17 mouse cellular contexts compared by ENCODE assay signal in genomic region chr1:180922273-180923048, GRCm38 (mm10). TPM values are rescaled to one million over a fixed set of nuclear protein-coding genes. Genes with fewer than 3 reads are reported as not detected.
DNase-seq lines count a peak whose midpoint lies in the region; ATAC-seq and TF ChIP-seq lines count a peak whose summit lies in the region.
"Had no signal": no experiment of that assay in that cellular context is flagged by ENCODE, and none has a peak within 500 bp of the region (broad histone marks: within the 10 kb centered on the region; RNA-seq: fewer than 3 reads in every experiment).

No protein-coding gene starts in this region.

- H3K4me2 ChIP-seq in embryonic facial prominence, embryonic 13.5 days: no peak overlapping the region
- H3K4me2 ChIP-seq in forebrain, embryonic 14.5 days (ENCODE audit: low read length): no peak overlapping the region
- H3K4me2 ChIP-seq in hindbrain, embryonic 11.5 days (replicated peaks; ENCODE audit: low read depth, low read length): no peak overlapping the region
- H3K4me2 ChIP-seq: midbrain, embryonic 13.5 days; neural tube, embryonic 15.5 days had no signal

- H3K36me3 ChIP-seq in embryonic facial prominence, embryonic 13.5 days: no peaks in the 10 kb centered on the region
- no peaks in the 10 kb centered on the region for H3K36me3 ChIP-seq in embryonic facial prominence, embryonic 10.5 days (replicated peaks)
- H3K36me3 ChIP-seq in E14TG2a.4 (ENCODE audit: insufficient read depth, low read length): no peaks in the 10 kb centered on the region
- no peaks in the 10 kb centered on the region for H3K36me3 ChIP-seq in forebrain, embryonic 14.5 days (ENCODE audit: control insufficient read depth, insufficient read depth, low read length)
- H3K36me3 ChIP-seq in hindbrain, embryonic 11.5 days (ENCODE audit: control insufficient read depth, insufficient read depth, low read length): no peaks in the 10 kb centered on the region
- H3K36me3 ChIP-seq: midbrain, embryonic 13.5 days; neural tube, embryonic 15.5 days had no signal

- 75% methylated on average over 6 of the region's 6 CpGs for WGBS in embryonic facial prominence, embryonic 13.5 days
- 79% methylated on average over 6 of the region's 6 CpGs for WGBS in embryonic facial prominence, embryonic 10.5 days
- 75% methylated on average over 6 of the region's 6 CpGs for WGBS in forebrain, embryonic 14.5 days
- WGBS in hindbrain, embryonic 11.5 days: 80% methylated on average over 6 of the region's 6 CpGs

- H3K27ac ChIP-seq in embryonic facial prominence, embryonic 13.5 days: no peak overlapping the region
- H3K27ac ChIP-seq in embryonic facial prominence, embryonic 10.5 days (replicated peaks): no peak overlapping the region
- no peak overlapping the region for H3K27ac ChIP-seq in forebrain, embryonic 14.5 days (ENCODE audit: low read depth, low read length)
- no peak overlapping the region for H3K27ac ChIP-seq in hindbrain, embryonic 11.5 days (ENCODE audit: low read depth, low read length)
- H3K27ac ChIP-seq: gastrocnemius, adult 2 months; midbrain, embryonic 13.5 days; neural tube, embryonic 15.5 days had no signal

- no peak for TF ChIP-seq CTCF in E14TG2a.4 (conservative IDR thresholded peaks at IDR 0.05; ENCODE audit: low read length)

- H3K9ac ChIP-seq in embryonic facial prominence, embryonic 13.5 days: 0 out of 2 replicates have a peak overlapping the region, but pooled peaks have one; percentile 40
- H3K9ac ChIP-seq in forebrain, embryonic 14.5 days (ENCODE audit: low read length): no peak overlapping the region
- no peak overlapping the region for H3K9ac ChIP-seq in hindbrain, embryonic 11.5 days (ENCODE audit: low read depth, low read length)
- H3K9ac ChIP-seq: midbrain, embryonic 13.5 days; neural tube, embryonic 15.5 days had no signal

- no peaks in the 10 kb centered on the region for H3K4me1 ChIP-seq in embryonic facial prominence, embryonic 13.5 days
- no peaks in the 10 kb centered on the region for H3K4me1 ChIP-seq in embryonic facial prominence, embryonic 10.5 days
- peaks cover 85% of the 10 kb centered on the region for H3K4me1 ChIP-seq in E14TG2a.4 (replicated peaks; ENCODE audit: low read depth, low read length)
- H3K4me1 ChIP-seq in forebrain, embryonic 14.5 days (ENCODE audit: control insufficient read depth, insufficient read depth, low read length): no peaks in the 10 kb centered on the region
- H3K4me1 ChIP-seq in hindbrain, embryonic 11.5 days (replicated peaks; ENCODE audit: control insufficient read depth, insufficient read depth, low read length): no peaks in the 10 kb centered on the region
- H3K4me1 ChIP-seq: midbrain, embryonic 13.5 days; neural tube, embryonic 15.5 days had no signal

- peaks cover 2% of the 10 kb centered on the region; the same call in 1 of the 2 replicates for H3K27me3 ChIP-seq in embryonic facial prominence, embryonic 13.5 days
- H3K27me3 ChIP-seq in embryonic facial prominence, embryonic 10.5 days (replicated peaks; ENCODE audit: low read depth, poor library complexity, severe bottlenecking): no peaks in the 10 kb centered on the region
- no peaks in the 10 kb centered on the region for H3K27me3 ChIP-seq in E14TG2a.4 (ENCODE audit: insufficient read depth, low read length)
- H3K27me3 ChIP-seq in forebrain, embryonic 14.5 days (replicated peaks; ENCODE audit: control insufficient read depth, insufficient read depth, low read length): no peaks in the 10 kb centered on the region
- no peaks in the 10 kb centered on the region for H3K27me3 ChIP-seq in hindbrain, embryonic 11.5 days (ENCODE audit: control insufficient read depth, insufficient read depth, low read length)
- H3K27me3 ChIP-seq: midbrain, embryonic 13.5 days; neural tube, embryonic 15.5 days had no signal

- H3K4me3 ChIP-seq in embryonic facial prominence, embryonic 13.5 days: no peak overlapping the region
- no peak overlapping the region for H3K4me3 ChIP-seq in embryonic facial prominence, embryonic 10.5 days
- peak overlapping the region; percentile 37 for H3K4me3 ChIP-seq in E14TG2a.4 (replicated peaks; ENCODE audit: low read length)
- H3K4me3 ChIP-seq in forebrain, embryonic 14.5 days (ENCODE audit: low read depth, low read length): no peak overlapping the region
- H3K4me3 ChIP-seq in hindbrain, embryonic 11.5 days (ENCODE audit: low read depth, low read length): no peak overlapping the region
- H3K4me3 ChIP-seq: erythroblast, embryonic 14.5 days; gastrocnemius, adult 2 months; midbrain, embryonic 13.5 days; neural tube, embryonic 15.5 days had no signal

- no peaks in the 10 kb centered on the region for H3K9me3 ChIP-seq in embryonic facial prominence, embryonic 13.5 days
- no peaks in the 10 kb centered on the region for H3K9me3 ChIP-seq in embryonic facial prominence, embryonic 10.5 days
- no peaks in the 10 kb centered on the region for H3K9me3 ChIP-seq in E14TG2a.4 (ENCODE audit: low read length)
- no peaks in the 10 kb centered on the region for H3K9me3 ChIP-seq in forebrain, embryonic 14.5 days (replicated peaks; ENCODE audit: control insufficient read depth, low read length)
- no peaks in the 10 kb centered on the region for H3K9me3 ChIP-seq in hindbrain, embryonic 11.5 days (ENCODE audit: control insufficient read depth, low read length)
- H3K9me3 ChIP-seq: midbrain, embryonic 13.5 days; neural tube, embryonic 15.5 days had no signal

- no peak for DNase-seq in embryonic facial prominence, embryonic 10.5 days (ENCODE audit: low spot score)
- peak; percentile 52 to 53 for DNase-seq in spleen, adult 18-20 months
- no peak for DNase-seq in forebrain, embryonic 14.5 days (ENCODE audit: low spot score)
- DNase-seq in hindbrain, embryonic 11.5 days (ENCODE audit: low spot score): no peak
- DNase-seq in layer of hippocampus, postnatal 10 days (ENCODE audit: low spot score in 2 of 2): no peak
- DNase-seq: cerebellum, postnatal 36 days; gastrocnemius, adult 2 months; kidney, postnatal 36 days; lung, adult 2 months; right cerebral cortex, postnatal 4 days had no signal

- ATAC-seq in embryonic facial prominence, embryonic 13.5 days (ENCODE audit: insufficient number of reproducible peaks, insufficient read depth, low FRiP score, low TSS enrichment, low read depth): no peak
- ATAC-seq in hematopoietic stem cell, adult 5-6 weeks (replicated peaks in 1 of 2; ENCODE audit: insufficient read depth in 1 of 2, low FRiP score in 2 of 2, low TSS enrichment in 1 of 2, low read depth in 1 of 2, poor library complexity in 2 of 2, severe bottlenecking in 2 of 2): peak; percentile 97 to 99
- no peak for ATAC-seq in forebrain, embryonic 14.5 days
- no peak for ATAC-seq in hindbrain, embryonic 11.5 days (ENCODE audit: low FRiP score)
- ATAC-seq: midbrain, embryonic 13.5 days had no signal

RNA-seq across cellular contexts. Expression of gene Lefty1, which starts 12.4 kb away (rescaled TPM):
- 1.6 and 2.1 TPM in 2 replicates for polyA plus RNA-seq in embryonic facial prominence, embryonic 13.5 days (2015; fragmentation: Nextera tagmentation; extraction: Ambion mirVana)
- 0.11 and 0.39 TPM in 2 replicates for polyA plus RNA-seq in embryonic facial prominence, embryonic 10.5 days (2016; fragmentation: Nextera tagmentation; extraction: Ambion mirVana)
- total RNA-seq in hematopoietic stem cell, adult 5-6 weeks (2017): 0.45 and 2.9 TPM in 2 replicates
- 0.15 and 0.56 TPM in 2 replicates for polyA plus RNA-seq in forebrain, embryonic 14.5 days (2014; fragmentation: Nextera tagmentation; extraction: Ambion mirVana)
- 0.39 and 0.90 TPM in 2 replicates for polyA plus RNA-seq in hindbrain, embryonic 11.5 days (2014; fragmentation: Nextera tagmentation; extraction: Ambion mirVana)
- 1 to 10 TPM; 3.9 to 6.4 TPM for total RNA-seq in layer of hippocampus, postnatal 10 days (2021)
- polyA plus RNA-seq: midbrain, embryonic 13.5 days had no signal

RNA-seq across cellular contexts. Expression of gene Pycr2, which starts 18.4 kb away (rescaled TPM):
- polyA plus RNA-seq in embryonic facial prominence, embryonic 13.5 days (2015; fragmentation: Nextera tagmentation; extraction: Ambion mirVana): 98.7 and 109 TPM in 2 replicates
- 141 and 149 TPM in 2 replicates for polyA plus RNA-seq in embryonic facial prominence, embryonic 10.5 days (2016; fragmentation: Nextera tagmentation; extraction: Ambion mirVana)
- 21.5 and 25.4 TPM in 2 replicates for total RNA-seq in hematopoietic stem cell, adult 5-6 weeks (2017)
- polyA plus RNA-seq in forebrain, embryonic 14.5 days (2014; fragmentation: Nextera tagmentation; extraction: Ambion mirVana): 83.2 and 94.0 TPM in 2 replicates
- polyA plus RNA-seq in hindbrain, embryonic 11.5 days (2014; fragmentation: Nextera tagmentation; extraction: Ambion mirVana): 81.2 and 88.5 TPM in 2 replicates
- total RNA-seq in layer of hippocampus, postnatal 10 days (2021): 10 to 100 TPM; 29.6 to 31.4 TPM

RNA-seq across cellular contexts. Expression of gene Tmem63a, which starts 19.7 kb away (rescaled TPM):
- 13.6 and 13.7 TPM in 2 replicates for polyA plus RNA-seq in embryonic facial prominence, embryonic 13.5 days (2015; fragmentation: Nextera tagmentation; extraction: Ambion mirVana)
- 2.4 and 4.3 TPM in 2 replicates for polyA plus RNA-seq in embryonic facial prominence, embryonic 10.5 days (2016; fragmentation: Nextera tagmentation; extraction: Ambion mirVana)
- total RNA-seq in hematopoietic stem cell, adult 5-6 weeks (2017): 21.8 and 25.5 TPM in 2 replicates
- polyA plus RNA-seq in forebrain, embryonic 14.5 days (2014; fragmentation: Nextera tagmentation; extraction: Ambion mirVana): 1.1 and 1.3 TPM in 2 replicates
- 3.0 and 3.4 TPM in 2 replicates for polyA plus RNA-seq in hindbrain, embryonic 11.5 days (2014; fragmentation: Nextera tagmentation; extraction: Ambion mirVana)
- total RNA-seq in layer of hippocampus, postnatal 10 days (2021): 1 to 10 TPM; 3.7 to 3.8 TPM

RNA-seq across cellular contexts. Expression of gene Lefty2, which starts 29.6 kb away (rescaled TPM):
- polyA plus RNA-seq in embryonic facial prominence, embryonic 13.5 days (2015; fragmentation: Nextera tagmentation; extraction: Ambion mirVana): 0.11 and 0.48 TPM in 2 replicates
- not detected in 2 replicates for polyA plus RNA-seq in embryonic facial prominence, embryonic 10.5 days (2016; fragmentation: Nextera tagmentation; extraction: Ambion mirVana)
- total RNA-seq in hematopoietic stem cell, adult 5-6 weeks (2017): not detected in 2 replicates
- 2.4 and 2.5 TPM in 2 replicates for polyA plus RNA-seq in forebrain, embryonic 14.5 days (2014; fragmentation: Nextera tagmentation; extraction: Ambion mirVana)
- polyA plus RNA-seq in hindbrain, embryonic 11.5 days (2014; fragmentation: Nextera tagmentation; extraction: Ambion mirVana): not detected in 2 replicates
- total RNA-seq in layer of hippocampus, postnatal 10 days (2021): 10 to 100 TPM in 1 of 2 experiments, 1 to 10 TPM in 1; 8.7 to 10.2 TPM
- total RNA-seq: gastrocnemius, adult 2 months had no signal
- polyA plus RNA-seq: erythroblast, embryonic 14.5 days; heart, embryonic 14.5 days; lung, adult 2 months had no signal

Comparison
In these comparisons a context has a peak if more than half of its experiments do, and no peak if none do; other contexts are left out.
1. ATAC-seq: peak in hematopoietic stem cell, adult 5-6 weeks (2 of 2); none in embryonic facial prominence, embryonic 13.5 days (single experiment), forebrain, embryonic 14.5 days (single experiment) and hindbrain, embryonic 11.5 days (single experiment).
2. DNase-seq: peak in spleen, adult 18-20 months (2 of 2); none in embryonic facial prominence, embryonic 10.5 days (single experiment), forebrain, embryonic 14.5 days (single experiment), hindbrain, embryonic 11.5 days (single experiment) and layer of hippocampus, postnatal 10 days (0 of 2).